Mouse (Mus musculus): ENCODE data around the gene Mgat2.

GRCm38 (mm10) chr12:69139841-69140240 is 44.1 kb upstream of the Mgat2 start:
- TF ChIP-seq CTCF (IDR thresholded peaks at IDR 0.05; ENCODE audit: low read depth) (no peak), EP300 (optimal IDR thresholded peaks at IDR 0.05) (no peak)
